Mouse (Mus musculus) thymus, adult 2 months (tissue): ENCODE measurements around the gene Pknox2. TPM values are rescaled to one million over a fixed set of nuclear protein-coding genes. Genes with fewer than 3 reads are reported as not detected.

Experiments used
- DNase-seq: peaks from one replicate; pipeline ENCODE4 v3.0.0; 2021
- H3K27ac ChIP-seq: fragments of 200-500 bp; 2 replicates; pipeline ENCODE4 v1.5.1; 2012; ENCODE audit warnings: low read length, control low read depth; ENCODE audit not compliant: control insufficient read depth, insufficient read depth
- H3K27me3 ChIP-seq: fragments of 200-500 bp; 2 replicates; pipeline ENCODE4 v1.6.1; 2012; ENCODE audit warnings: mild to moderate bottlenecking, low read length, moderate library complexity, mixed read lengths; ENCODE audit not compliant: control insufficient read depth, insufficient read depth
- H3K36me3 ChIP-seq: fragments of 200-500 bp; 2 replicates; pipeline ENCODE4 v1.6.1; 2012; ENCODE audit warnings: mild to moderate bottlenecking, low read length, moderate library complexity; ENCODE audit not compliant: control insufficient read depth, insufficient read depth
- H3K4me1 ChIP-seq: fragments of 200-500 bp; replicated peaks from 2 replicates; pipeline ENCODE4 v1.6.1; 2012; ENCODE audit warnings: low read length; ENCODE audit not compliant: control insufficient read depth, insufficient read depth
- H3K4me3 ChIP-seq: fragments of 200-500 bp; 2 replicates; pipeline ENCODE4 v1.5.1; 2012; ENCODE audit warnings: mild to moderate bottlenecking, low read length, control low read depth, moderate library complexity; ENCODE audit not compliant: control insufficient read depth, insufficient read depth
- CTCF ChIP-seq: fragments of 200-500 bp; IDR thresholded peaks from 2 replicates; pipeline ENCODE4 v1.5.1; 2012; ENCODE audit warnings: mild to moderate bottlenecking, control low read depth, low read length, moderate library complexity, borderline replicate concordance; ENCODE audit not compliant: control insufficient read depth, poor library complexity, insufficient read depth; ENCODE audit errors: extremely low read depth
- POLR2A ChIP-seq: fragments of 200-500 bp; IDR thresholded peaks from 2 replicates; pipeline ENCODE4 v1.6.1; 2012; ENCODE audit warnings: mild to moderate bottlenecking, low read length, control low read depth, moderate library complexity; ENCODE audit not compliant: control insufficient read depth, poor library complexity, insufficient read depth; ENCODE audit errors: extremely low read depth
- WGBS: fragments of 180-500 bp; shearing (Covaris S2); methylation state at CpG from one replicate; pipeline ENCODE4 v1.1.7; 2018; 5-methylcytosine and 5-hydroxymethylcytosine counted together
- polyA plus RNA-seq: library from polyadenylated mRNA; depleted of rRNA; stranded (reverse); fragments of >200 nt; gene quantifications from 2 replicates; pipeline ENCODE4 v1.2.3, GENCODE M21; 2012

Gene Pknox2
- polyA plus RNA-seq, 1 experiment: 3.2 TPM

DNA sequence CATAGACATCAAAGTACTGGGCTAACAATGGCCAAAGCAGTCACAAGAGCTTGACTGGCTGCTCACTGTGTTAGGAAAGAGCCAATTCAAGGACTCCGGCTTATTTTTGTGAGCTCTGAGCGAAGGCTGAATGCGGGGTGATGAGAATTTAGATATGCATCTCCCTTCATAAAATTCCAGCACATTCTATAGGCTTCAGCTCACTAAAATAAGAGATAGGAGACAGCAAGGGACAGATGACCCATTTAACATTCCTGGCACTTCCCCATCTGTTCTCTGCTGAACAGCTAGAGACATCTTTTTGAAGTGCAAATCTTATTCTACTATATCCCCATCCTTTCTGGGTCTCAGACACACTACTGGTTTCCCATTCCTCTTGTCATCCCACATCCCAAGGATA, 147.8 kb downstream of the Pknox2 start:
- TF ChIP-seq CTCF (no peak), POLR2A (no peak)
- no peaks in the 10 kb centered on the region for H3K27me3 ChIP-seq
- WGBS: 96% methylated on average over 3 of the region's 3 CpGs
- no peak overlapping the region for H3K27ac ChIP-seq
- no peaks in the 10 kb centered on the region for H3K4me1 ChIP-seq
- DNase-seq: no peak
- no peak overlapping the region for H3K4me3 ChIP-seq
- H3K36me3 ChIP-seq: no peaks in the 10 kb centered on the region

DNA sequence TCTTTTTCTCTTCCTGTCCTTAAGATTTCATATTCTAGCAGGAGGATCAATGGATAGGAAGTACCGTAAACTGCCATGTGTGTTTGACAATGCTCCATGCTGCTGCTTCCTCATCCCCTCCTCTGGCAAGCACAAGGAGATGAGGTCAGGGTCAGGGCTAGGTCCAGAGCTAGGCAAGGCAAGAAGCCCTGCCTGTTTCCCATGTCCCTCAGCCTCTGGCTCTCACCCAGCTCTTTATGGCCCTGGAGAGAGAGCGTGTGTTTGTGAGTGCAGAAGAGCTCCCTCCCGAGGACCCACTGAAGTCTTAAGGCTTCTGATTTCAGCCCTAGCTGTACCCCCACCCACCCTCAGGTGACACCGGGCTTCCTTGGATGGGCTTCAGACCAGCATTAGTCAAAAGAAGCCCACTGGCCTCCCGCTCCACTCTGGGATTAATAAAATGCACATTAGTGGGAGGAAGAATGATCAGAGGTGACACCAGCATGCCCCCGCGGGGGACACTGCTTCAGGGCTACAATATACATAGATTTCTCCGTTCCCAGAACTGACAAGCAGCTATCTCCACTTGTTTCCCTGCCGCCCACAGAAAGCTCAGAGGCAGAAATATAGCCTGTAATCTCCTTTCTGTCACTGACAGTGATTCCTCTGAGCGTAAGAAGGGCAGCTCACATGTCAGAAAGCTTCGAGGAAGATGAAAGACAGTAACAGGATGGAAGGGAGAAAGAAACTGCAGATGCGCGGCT, 156.4 kb downstream of the Pknox2 start:
- TF ChIP-seq CTCF (no peak), POLR2A (no peak)
- WGBS: 82% methylated on average over 13 of the region's 13 CpGs

DNA sequence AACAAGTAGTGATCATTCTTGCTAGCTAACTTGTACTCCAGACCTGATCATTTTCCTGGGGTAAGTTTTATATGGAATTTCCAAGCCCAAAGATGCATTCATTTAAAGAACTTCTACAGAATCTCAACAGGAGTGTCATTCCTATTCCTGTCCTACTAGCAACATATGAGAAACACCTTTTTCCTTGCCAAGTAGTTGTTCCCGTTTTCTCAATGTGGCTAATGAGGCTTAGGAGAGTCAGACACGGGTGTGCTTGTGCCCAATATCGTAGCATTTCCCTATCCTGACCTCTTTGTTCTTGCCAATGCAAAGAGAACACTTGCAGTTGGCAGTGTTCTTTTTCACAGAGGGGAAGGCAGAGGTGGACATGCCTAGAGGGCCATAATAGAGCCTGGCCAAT, 157.2 kb downstream of the Pknox2 start:
- H3K4me1 ChIP-seq: no peaks in the 10 kb centered on the region
- H3K27me3 ChIP-seq: no peaks in the 10 kb centered on the region
- no peaks in the 10 kb centered on the region for H3K36me3 ChIP-seq
- TF ChIP-seq POLR2A: no peak
- DNase-seq: no peak
- H3K27ac ChIP-seq: no peak overlapping the region
- 89% methylated on average over 3 of the region's 3 CpGs for WGBS
- H3K4me3 ChIP-seq: no peak overlapping the region

More for the DNA sequence above, 156.4 kb downstream of the Pknox2 start:
- Histone ChIP-seq H3K36me3 (no peaks in the 10 kb centered on the region), H3K4me1 (no peaks in the 10 kb centered on the region), H3K27me3 (no peaks in the 10 kb centered on the region), H3K4me3 (no peak overlapping the region), H3K27ac (no peak overlapping the region)
- DNase-seq: no peak

DNA sequence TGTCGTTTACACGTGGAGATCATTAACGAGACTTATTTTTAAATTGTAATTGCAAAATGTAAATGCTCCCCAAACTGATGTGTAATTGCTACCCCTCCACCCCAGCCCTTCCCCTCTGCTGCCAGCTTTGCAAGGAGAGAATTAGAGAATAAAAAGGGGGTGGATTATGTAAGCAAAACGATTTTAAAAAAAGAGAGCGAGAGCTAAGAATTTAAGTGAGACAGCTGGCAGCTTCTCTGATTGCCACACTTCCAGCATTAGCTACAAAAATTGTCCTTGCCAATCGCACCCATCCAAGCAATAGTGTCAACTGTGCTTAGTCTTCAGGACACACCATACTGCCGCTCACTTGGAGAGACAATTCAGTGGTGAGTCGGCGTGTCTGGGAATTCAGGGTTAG, 162.0 kb downstream of the Pknox2 start:
- WGBS: 93% methylated on average over 9 of the region's 9 CpGs
- Histone ChIP-seq H3K27me3 (no peaks in the 10 kb centered on the region), H3K4me3 (no peak overlapping the region), H3K36me3 (no peaks in the 10 kb centered on the region), H3K4me1 (no peaks in the 10 kb centered on the region), H3K27ac (no peak overlapping the region)
- TF ChIP-seq POLR2A: no peak
- no peak for TF ChIP-seq CTCF
- no peak for DNase-seq

DNA sequence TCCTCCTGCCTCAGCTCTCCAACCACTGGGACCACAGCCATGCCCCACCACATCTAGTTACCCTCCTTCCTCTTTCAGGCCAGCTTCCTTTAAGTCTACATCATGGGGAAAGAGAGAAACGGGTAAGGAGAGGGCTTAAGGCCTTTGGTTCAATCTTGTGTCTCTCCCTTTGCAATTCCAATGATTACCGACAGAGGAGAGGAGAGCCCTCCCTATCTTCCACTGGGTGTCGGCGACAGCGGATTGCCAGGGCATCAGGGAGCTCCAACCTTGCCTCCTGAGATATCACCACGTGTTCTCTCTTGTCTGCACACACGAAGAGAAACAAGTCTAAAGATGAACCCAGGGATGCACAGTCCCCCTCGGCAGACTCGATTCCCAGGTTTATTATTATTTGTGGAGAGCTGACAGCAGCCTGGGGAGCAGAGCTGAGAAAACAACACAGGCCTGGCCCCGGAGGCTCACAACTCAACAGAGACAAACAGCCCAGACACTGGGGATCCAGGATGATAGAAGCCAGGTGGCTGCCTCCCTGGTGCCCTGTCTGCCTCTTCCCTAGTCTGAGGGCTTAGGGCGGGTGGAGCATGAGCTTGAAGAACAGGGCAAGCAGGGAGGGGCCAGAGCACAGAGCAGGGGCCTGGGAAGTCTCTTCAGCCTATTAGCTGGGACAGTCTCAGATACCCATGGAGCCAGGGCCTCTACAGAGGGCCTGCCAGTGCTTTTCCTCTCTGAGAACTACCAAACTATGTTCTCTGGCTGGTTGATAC, 170.4 kb downstream of the Pknox2 start:
- Histone ChIP-seq H3K4me3 (no peak overlapping the region), H3K27ac (no peak overlapping the region), H3K27me3 (no peaks in the 10 kb centered on the region), H3K36me3 (no peaks in the 10 kb centered on the region), H3K4me1 (no peaks in the 10 kb centered on the region)
- TF ChIP-seq CTCF: no peak
- TF ChIP-seq POLR2A: no peak
- no peak for DNase-seq
- WGBS: 69% methylated on average over 11 of the region's 11 CpGs

DNA sequence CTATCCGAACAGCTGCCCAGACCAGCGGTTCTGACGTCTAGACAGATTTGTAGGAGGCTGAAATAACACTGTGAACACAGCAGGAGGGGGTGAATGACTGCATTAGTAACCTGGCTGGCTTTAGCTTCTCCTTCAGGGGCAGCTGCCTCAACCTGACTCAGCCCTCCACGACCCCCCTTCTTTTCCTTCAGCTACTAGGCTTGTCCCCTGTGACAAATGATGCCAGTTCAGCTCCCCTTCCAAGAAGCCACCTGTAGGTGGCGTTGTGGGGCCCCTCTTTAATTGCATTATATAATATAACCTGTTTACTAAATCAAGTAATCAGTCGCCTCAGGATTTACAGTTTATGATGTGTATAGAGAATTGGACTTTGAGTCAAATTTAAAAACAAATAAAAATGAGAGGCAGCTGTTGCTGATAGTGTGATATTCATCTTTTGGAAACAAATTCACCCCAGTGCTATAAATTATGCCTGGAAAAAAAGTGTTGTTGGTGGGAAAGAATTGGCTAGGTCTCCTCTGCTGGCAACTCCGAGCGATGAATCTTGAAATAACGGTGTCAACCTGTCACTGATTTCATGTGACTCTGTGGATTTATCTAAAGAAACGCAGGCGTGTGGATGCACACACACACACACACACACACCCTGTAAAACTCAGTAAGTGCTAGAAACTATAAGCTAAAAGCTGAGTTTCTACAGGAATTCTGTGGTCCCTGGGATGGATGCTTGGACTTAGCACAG, 173.6 kb downstream of the Pknox2 start:
- no peaks in the 10 kb centered on the region for H3K4me1 ChIP-seq
- TF ChIP-seq CTCF (no peak), POLR2A (no peak)
- WGBS: 79% methylated on average over 11 of the region's 11 CpGs
- H3K27me3 ChIP-seq: no peaks in the 10 kb centered on the region
- H3K36me3 ChIP-seq: no peaks in the 10 kb centered on the region
- DNase-seq: no peak
- no peak overlapping the region for H3K4me3 ChIP-seq
- no peak overlapping the region for H3K27ac ChIP-seq
